ENCODE assay signal across 9 mouse cellular contexts in genomic region chr11:70212896-70213295, GRCm38 (mm10). TPM values are rescaled to one million over a fixed set of nuclear protein-coding genes. Genes with fewer than 3 reads are reported as not detected.
A peak's percentile ranks its signal among the peaks of the same experiment; 100 is the strongest.
DNase-seq lines count a peak whose midpoint lies in the region; ATAC-seq and TF ChIP-seq lines count a peak whose summit lies in the region.
"Had no signal": no experiment of that assay in that cellular context is flagged by ENCODE, and none has a peak within 500 bp of the region (broad histone marks: within the 10 kb centered on the region; RNA-seq: fewer than 3 reads in every experiment).

No protein-coding gene starts in this region.

- H3K9me3 ChIP-seq in heart, embryonic 10.5 days = no peaks in the 10 kb centered on the region
- H3K9me3 ChIP-seq in kidney, postnatal 0 days (replicated peaks; ENCODE audit: low read length) = no peaks in the 10 kb centered on the region
- H3K9me3 ChIP-seq: limb, embryonic 12.5 days had no signal

- 20% methylated on average over 9 of the region's 9 CpGs for WGBS in heart, embryonic 10.5 days
- WGBS in kidney, postnatal 0 days = 7% methylated on average over 9 of the region's 9 CpGs

- no peak overlapping the region for H3K4me3 ChIP-seq in heart, embryonic 10.5 days
- no peak overlapping the region for H3K4me3 ChIP-seq in C2C12 (ENCODE audit: insufficient read depth, poor library complexity, severe bottlenecking)
- no peak overlapping the region for H3K4me3 ChIP-seq in kidney, postnatal 0 days (replicated peaks; ENCODE audit: low read depth, low read length)

- H3K79me3 ChIP-seq in C2C12 (ENCODE audit: low read depth) = peaks cover 17% of the 10 kb centered on the region

- peak; percentile 79 to 88 for DNase-seq in heart, adult 18-20 months
- no peak for DNase-seq in heart, embryonic 10.5 days (ENCODE audit: low spot score)
- DNase-seq in adrenal gland, postnatal 25 days = peak; percentile 67
- peak; percentile 41 to 65 for DNase-seq in frontal cortex, postnatal 10 days (ENCODE audit: low spot score in 2 of 2)
- DNase-seq in kidney, postnatal 0 days (ENCODE audit: low spot score) = peak; percentile 92
- DNase-seq in lung, postnatal 10 days = peak; percentile 86
- peak; percentile 51 for DNase-seq in thymus, postnatal 0 days (ENCODE audit: low spot score)

- no peak for TF ChIP-seq CTCF in C2C12 (IDR thresholded peaks at IDR 0.05; ENCODE audit: control insufficient read depth, insufficient read depth, insufficient read length)
- TF ChIP-seq CTCF in kidney, postnatal 0 days (IDR thresholded peaks at IDR 0.05; ENCODE audit: low read depth) = peak; percentile 89

- H3K79me2 ChIP-seq in C2C12 (ENCODE audit: control insufficient read depth, insufficient read depth) = peaks cover 47% of the 10 kb centered on the region

- H3K9ac ChIP-seq in kidney, postnatal 0 days (ENCODE audit: low read depth, low read length) = no peak overlapping the region
- H3K9ac ChIP-seq: limb, embryonic 12.5 days had no signal

- peaks cover 12% of the 10 kb centered on the region for H3K36me3 ChIP-seq in heart, embryonic 10.5 days
- peaks cover 21% of the 10 kb centered on the region for H3K36me3 ChIP-seq in C2C12 (ENCODE audit: control insufficient read depth, insufficient read depth)
- no peaks in the 10 kb centered on the region for H3K36me3 ChIP-seq in kidney, postnatal 0 days (ENCODE audit: insufficient read depth, low read length)

- H3K27ac ChIP-seq in heart, embryonic 10.5 days = no peak overlapping the region
- no peak overlapping the region for H3K27ac ChIP-seq in kidney, postnatal 0 days
- H3K27ac ChIP-seq: limb, embryonic 12.5 days had no signal

- H3K4me1 ChIP-seq in heart, embryonic 10.5 days = peaks cover 22% of the 10 kb centered on the region
- peaks cover 16% of the 10 kb centered on the region for H3K4me1 ChIP-seq in kidney, postnatal 0 days (replicated peaks; ENCODE audit: insufficient read depth, low read length)

- no peak for ATAC-seq in kidney, postnatal 0 days (replicated peaks; ENCODE audit: low FRiP score, low read depth)

- peaks cover 71% of the 10 kb centered on the region for H3K27me3 ChIP-seq in heart, embryonic 10.5 days (ENCODE audit: insufficient read depth, poor library complexity, severe bottlenecking)
- H3K27me3 ChIP-seq in C2C12 (ENCODE audit: control insufficient read depth, insufficient read depth, insufficient read length) = no peaks in the 10 kb centered on the region
- peaks cover 8% of the 10 kb centered on the region for H3K27me3 ChIP-seq in kidney, postnatal 0 days (ENCODE audit: insufficient read depth, low read length)

- peak overlapping the region; percentile 36 for H3ac ChIP-seq in C2C12 (ENCODE audit: control insufficient read depth, insufficient read length, low read depth)

- H3K4me2 ChIP-seq in kidney, postnatal 0 days (ENCODE audit: low read length) = no peak overlapping the region

TF ChIP-seq in C2C12, 6 proteins besides CTCF, POLR2A, EP300 and RAD21:
- TF ChIP-seq MYOD1 (IDR thresholded peaks at IDR 0.05; ENCODE audit: control insufficient read depth, insufficient read length, low read depth) (no peak), MAX (IDR thresholded peaks at IDR 0.05) (peak; percentile 34)

RNA-seq across cellular contexts. Expression of gene Slc16a11, which starts 0.3 kb away (rescaled TPM):
- total RNA-seq in heart, adult 18-20 months (2021) = 1 to 10 TPM in 1 of 2 experiments, under 1 TPM in 1; 0.65 to 2.2 TPM
- 0.51 and 2.4 TPM in 2 replicates for polyA plus RNA-seq in heart, embryonic 10.5 days (2016; fragmentation: Nextera tagmentation; extraction: Ambion mirVana)
- 145 TPM for polyA plus RNA-seq in C2C12 (2012; fragmentation: generic; extraction: Trizol)
- total RNA-seq in adrenal gland, postnatal 25 days (2021) = 2.4 TPM in 1 of 2 replicates, not detected in the other
- 11.2 and 12.6 TPM in 2 replicates for polyA plus RNA-seq in kidney, postnatal 0 days (2015; fragmentation: Nextera tagmentation; extraction: Ambion mirVana)
- 1.2 and 1.9 TPM in 2 replicates for polyA plus RNA-seq in thymus, postnatal 0 days (2015; fragmentation: Nextera tagmentation; extraction: Ambion mirVana)

RNA-seq across cellular contexts. Expression of gene Slc16a13, which starts 8.0 kb away (rescaled TPM):
- 1 to 10 TPM; 2.1 to 2.9 TPM for total RNA-seq in heart, adult 18-20 months (2021)
- 10.0 and 10.4 TPM in 2 replicates for polyA plus RNA-seq in heart, embryonic 10.5 days (2016; fragmentation: Nextera tagmentation; extraction: Ambion mirVana)
- polyA plus RNA-seq in C2C12 (2012; fragmentation: generic; extraction: Trizol) = 22.0 TPM
- total RNA-seq in adrenal gland, postnatal 25 days (2021) = 3.7 and 4.9 TPM in 2 replicates
- polyA plus RNA-seq in kidney, postnatal 0 days (2015; fragmentation: Nextera tagmentation; extraction: Ambion mirVana) = 20.6 and 21.4 TPM in 2 replicates
- polyA plus RNA-seq in thymus, postnatal 0 days (2015; fragmentation: Nextera tagmentation; extraction: Ambion mirVana) = 2.3 and 2.4 TPM in 2 replicates

RNA-seq across cellular contexts. Expression of gene Bcl6b, which starts 16.7 kb away (rescaled TPM):
- total RNA-seq in heart, adult 18-20 months (2021) = 10 to 100 TPM in 1 of 2 experiments, 1 to 10 TPM in 1; 5.5 to 15.5 TPM
- 10.7 and 15.0 TPM in 2 replicates for polyA plus RNA-seq in heart, embryonic 10.5 days (2016; fragmentation: Nextera tagmentation; extraction: Ambion mirVana)
- 9.3 TPM for polyA plus RNA-seq in C2C12 (2012; fragmentation: generic; extraction: Trizol)
- total RNA-seq in adrenal gland, postnatal 25 days (2021) = 12.2 and 20.5 TPM in 2 replicates
- polyA plus RNA-seq in kidney, postnatal 0 days (2015; fragmentation: Nextera tagmentation; extraction: Ambion mirVana) = 22.0 TPM in 2 replicates
- polyA plus RNA-seq in thymus, postnatal 0 days (2015; fragmentation: Nextera tagmentation; extraction: Ambion mirVana) = 1.9 and 2.2 TPM in 2 replicates

RNA-seq across cellular contexts. Expression of gene 0610010K14Rik, which starts 24.8 kb away (rescaled TPM):
- 10 to 100 TPM; 29.1 to 30.6 TPM for total RNA-seq in heart, adult 18-20 months (2021)
- 142 and 153 TPM in 2 replicates for polyA plus RNA-seq in heart, embryonic 10.5 days (2016; fragmentation: Nextera tagmentation; extraction: Ambion mirVana)
- 91.7 TPM for polyA plus RNA-seq in C2C12 (2012; fragmentation: generic; extraction: Trizol)
- 45.8 and 59.1 TPM in 2 replicates for total RNA-seq in adrenal gland, postnatal 25 days (2021)
- polyA plus RNA-seq in kidney, postnatal 0 days (2015; fragmentation: Nextera tagmentation; extraction: Ambion mirVana) = 147 and 150 TPM in 2 replicates
- polyA plus RNA-seq in thymus, postnatal 0 days (2015; fragmentation: Nextera tagmentation; extraction: Ambion mirVana) = 174 and 191 TPM in 2 replicates

RNA-seq across cellular contexts. Expression of gene Gm21988, which starts 26.7 kb away (rescaled TPM):
- total RNA-seq in heart, adult 18-20 months (2021) = 1 to 10 TPM; 2.7 TPM
- polyA plus RNA-seq in heart, embryonic 10.5 days (2016; fragmentation: Nextera tagmentation; extraction: Ambion mirVana) = 6.5 and 8.7 TPM in 2 replicates
- polyA plus RNA-seq in C2C12 (2012; fragmentation: generic; extraction: Trizol) = 10.8 TPM
- 7.1 and 7.2 TPM in 2 replicates for total RNA-seq in adrenal gland, postnatal 25 days (2021)
- polyA plus RNA-seq in kidney, postnatal 0 days (2015; fragmentation: Nextera tagmentation; extraction: Ambion mirVana) = 15.6 and 15.9 TPM in 2 replicates
- polyA plus RNA-seq in thymus, postnatal 0 days (2015; fragmentation: Nextera tagmentation; extraction: Ambion mirVana) = 13.0 and 13.9 TPM in 2 replicates

Comparison
In these comparisons a context has a peak if more than half of its experiments do, and no peak if none do; other contexts are left out.
1. RNA of gene Slc16a11, which starts 0.3 kb away (polyA plus RNA-seq): 145 TPM in C2C12 (single experiment); 11.2 to 12.6 TPM in kidney, postnatal 0 days, 0.51 to 2.4 TPM in heart, embryonic 10.5 days and 1.2 to 1.9 TPM in thymus, postnatal 0 days; every median in the first group is over 10 times any median in the second.